Mouse (Mus musculus): ENCODE results near the gene Vmn2r62. TPM values are rescaled to one million over a fixed set of nuclear protein-coding genes. Genes with fewer than 3 reads are reported as not detected.
"Not testable (repeated sequence)": the region's sequence is repeated elsewhere in the genome, so short reads cannot be mapped to it uniquely, and the experiment has no call there.

Gene Vmn2r62
- not detected in 2 replicates for polyA plus RNA-seq (2012; rRNA removed)

GRCm38 (mm10) chr7:42793425-42793824, at the start of gene Vmn2r62:
TSS of gene Vmn2r62 (minus strand) at chr7:42793525.
- not testable (repeated sequence) for H3K4me1 ChIP-seq (ENCODE audit: control insufficient read depth, insufficient read depth, low read length); H3K27ac ChIP-seq (ENCODE audit: insufficient read depth, low read length)

GRCm38 (mm10) chr7:42838366-42838765, 45.0 kb upstream of the Vmn2r62 start:
- not testable (repeated sequence) for H3K27ac ChIP-seq (ENCODE audit: insufficient read depth, low read length); H3K4me3 ChIP-seq (ENCODE audit: insufficient read depth, low read length); H3K4me1 ChIP-seq (ENCODE audit: control insufficient read depth, insufficient read depth, low read length)

More at GRCm38 (mm10) chr7:42793425-42793824, at the start of gene Vmn2r62:
- not testable (repeated sequence) for H3K4me3 ChIP-seq (ENCODE audit: insufficient read depth, low read length)

GRCm38 (mm10) chr7:42832221-42832620, 38.9 kb upstream of the Vmn2r62 start:
- H3K27ac ChIP-seq (ENCODE audit: insufficient read depth, low read length) = no peak overlapping the region
- no peaks in the 10 kb centered on the region for H3K4me1 ChIP-seq (ENCODE audit: control insufficient read depth, insufficient read depth, low read length)
- H3K4me3 ChIP-seq (ENCODE audit: insufficient read depth, low read length) = no peak overlapping the region
- TF ChIP-seq POLR2A (IDR thresholded peaks at IDR 0.05; ENCODE audit: extremely low read depth, insufficient read depth, low read length) (no peak), CTCF (IDR thresholded peaks at IDR 0.05; ENCODE audit: extremely low read depth, insufficient read depth, low read length) (no peak)

GRCm38 (mm10) chr7:42749836-42750235, 43.5 kb downstream of the Vmn2r62 start:
- no peak for TF ChIP-seq CTCF (IDR thresholded peaks at IDR 0.05; ENCODE audit: extremely low read depth, insufficient read depth, low read length)
- no peak for TF ChIP-seq POLR2A (IDR thresholded peaks at IDR 0.05; ENCODE audit: extremely low read depth, insufficient read depth, low read length)
- Histone ChIP-seq H3K4me3 (ENCODE audit: insufficient read depth, low read length) (no peak overlapping the region), H3K27ac (ENCODE audit: insufficient read depth, low read length) (no peak overlapping the region), H3K4me1 (ENCODE audit: control insufficient read depth, insufficient read depth, low read length) (no peaks in the 10 kb centered on the region)

- no peak for TF ChIP-seq POLR2A (IDR thresholded peaks at IDR 0.05; ENCODE audit: extremely low read depth, insufficient read depth, low read length)
- TF ChIP-seq CTCF (IDR thresholded peaks at IDR 0.05; ENCODE audit: extremely low read depth, insufficient read depth, low read length) = no peak
- Histone ChIP-seq H3K4me3 (ENCODE audit: insufficient read depth, low read length) (no peak overlapping the region), H3K4me1 (ENCODE audit: control insufficient read depth, insufficient read depth, low read length) (no peaks in the 10 kb centered on the region), H3K27ac (ENCODE audit: insufficient read depth, low read length) (no peak overlapping the region)
Measured at GRCm38 (mm10) chr7:42738536-42739210, 54.7 kb downstream of the Vmn2r62 start.

GRCm38 (mm10) chr7:42726917-42727316, 66.4 kb downstream of the Vmn2r62 start, which contains the start of gene Gm17067:
TSS of gene Gm17067 (minus strand) at chr7:42727017.
- not testable (repeated sequence) for H3K27ac ChIP-seq (ENCODE audit: insufficient read depth, low read length); H3K4me1 ChIP-seq (ENCODE audit: control insufficient read depth, insufficient read depth, low read length); H3K4me3 ChIP-seq (ENCODE audit: insufficient read depth, low read length)

Other genes with a start within 250 kb of the Vmn2r62 start
- not detected in 2 replicates for gene Gm21028, start 214.9 kb downstream of the Vmn2r62 start, polyA plus RNA-seq (2012; rRNA removed)
- gene Zfp977, start 201.0 kb downstream of the Vmn2r62 start, polyA plus RNA-seq (2012; rRNA removed) = 0.62 and 0.75 TPM in 2 replicates
- 1.3 and 1.5 TPM in 2 replicates for gene Zfp976, start 150.9 kb downstream of the Vmn2r62 start, polyA plus RNA-seq (2012; rRNA removed)
- gene Zfp975, start 100.8 kb downstream of the Vmn2r62 start, polyA plus RNA-seq (2012; rRNA removed) = 3.4 and 4.1 TPM in 2 replicates
- gene Gm17067, start 66.5 kb downstream of the Vmn2r62 start, polyA plus RNA-seq (2012; rRNA removed) = not detected in 2 replicates
- gene Gm2381, start 73.7 kb upstream of the Vmn2r62 start, polyA plus RNA-seq (2012; rRNA removed) = not detected in 2 replicates
- not detected in 2 replicates for gene Vmn2r63, start 140.3 kb upstream of the Vmn2r62 start, polyA plus RNA-seq (2012; rRNA removed)
- not detected in 2 replicates for gene Gm9268, start 225.2 kb upstream of the Vmn2r62 start, polyA plus RNA-seq (2012; rRNA removed)

All from cortical plate, adult 2 months (tissue).